Mouse (Mus musculus): ENCODE data around the gene Ino80d. TPM values are rescaled to one million over a fixed set of nuclear protein-coding genes. Genes with fewer than 3 reads are reported as not detected.

Ino80d gene
- polyA plus RNA-seq, 1 experiment from 2014 or later = 12.2 TPM

DNA sequence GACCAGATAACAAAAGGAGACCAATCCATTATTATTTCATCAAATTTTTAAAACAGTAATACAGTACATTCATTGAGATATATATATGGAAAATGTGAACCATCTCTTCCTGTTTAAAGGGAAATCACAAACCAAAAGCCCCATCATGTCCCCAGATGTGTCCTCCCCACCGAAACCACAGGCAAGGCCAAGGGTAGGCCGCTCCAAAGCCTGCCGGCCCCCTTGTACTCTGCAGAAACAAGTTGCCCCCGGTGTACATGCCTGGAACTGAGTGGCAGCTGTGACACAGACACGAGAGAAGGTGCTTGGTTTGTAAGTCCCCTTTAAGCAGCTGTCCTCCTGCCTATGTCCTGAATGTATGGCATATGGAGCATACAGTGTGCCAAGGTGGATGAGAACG, 66.5 kb downstream of the Ino80d start:
- Histone ChIP-seq H3K27me3 (no peaks in the 10 kb centered on the region), H3K9me3 (no peaks in the 10 kb centered on the region), H3K4me3 (replicated peaks) (no peak overlapping the region), H3K4me2 (replicated peaks) (no peak overlapping the region), H3K36me3 (peaks cover 6% of the 10 kb centered on the region; the same call in 1 of the 2 replicates), H3K4me1 (replicated peaks) (no peaks in the 10 kb centered on the region), H3K9ac (replicated peaks) (no peak overlapping the region), H3K27ac (no peak overlapping the region)
- no peak for ATAC-seq
- 83% methylated on average over 6 of the region's 6 CpGs for WGBS

DNA sequence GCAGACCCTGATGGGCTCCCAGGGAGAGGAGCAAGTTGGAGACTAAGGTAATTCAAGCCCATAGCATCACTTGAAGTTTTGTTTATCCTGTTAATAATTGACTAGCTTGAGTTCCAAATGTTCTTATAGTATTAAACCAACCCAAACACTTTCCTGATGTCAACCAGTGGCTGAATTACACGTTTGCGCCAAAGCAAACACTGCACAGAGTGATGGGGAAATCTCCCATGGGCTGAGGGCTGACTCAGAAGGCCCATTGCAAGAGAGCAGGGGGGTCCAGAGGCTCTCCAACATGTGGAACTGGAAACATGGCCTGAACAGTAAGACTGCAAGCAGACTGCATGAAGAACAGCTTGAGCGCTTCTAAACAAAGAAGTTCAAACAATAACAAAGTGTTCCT, 81.5 kb downstream of the Ino80d start:
- Histone ChIP-seq H3K4me1 (replicated peaks) (no peaks in the 10 kb centered on the region), H3K9me3 (no peaks in the 10 kb centered on the region), H3K27me3 (no peaks in the 10 kb centered on the region), H3K36me3 (no peaks in the 10 kb centered on the region), H3K4me2 (replicated peaks) (no peak overlapping the region), H3K9ac (replicated peaks) (no peak overlapping the region), H3K4me3 (replicated peaks) (no peak overlapping the region), H3K27ac (no peak overlapping the region)
- 90% methylated on average over 3 of the region's 3 CpGs for WGBS
- no peak for ATAC-seq

DNA sequence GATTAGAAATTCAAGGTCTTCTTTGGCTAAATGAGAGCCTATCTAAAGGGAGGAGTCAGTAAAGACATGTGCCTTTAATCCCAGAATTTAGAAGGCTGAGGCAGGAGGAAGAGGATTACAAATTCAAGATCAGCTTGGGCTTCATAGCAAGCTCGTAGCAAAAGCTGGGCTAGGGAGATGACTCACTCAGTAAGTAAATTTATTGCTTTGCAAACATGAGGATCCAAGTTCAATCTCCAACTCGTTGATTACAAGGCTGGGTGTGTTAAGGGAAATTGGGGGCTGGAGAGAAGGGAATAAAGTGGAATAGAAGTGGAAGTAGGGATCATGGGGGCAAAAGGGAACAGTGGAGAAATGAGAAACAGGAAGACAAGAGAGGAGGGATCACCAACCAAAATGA, 94.6 kb downstream of the Ino80d start:
- Histone ChIP-seq H3K9ac (replicated peaks) (no peak overlapping the region), H3K9me3 (no peaks in the 10 kb centered on the region), H3K27me3 (no peaks in the 10 kb centered on the region), H3K4me1 (replicated peaks) (no peaks in the 10 kb centered on the region), H3K4me3 (replicated peaks) (no peak overlapping the region), H3K4me2 (replicated peaks) (no peak overlapping the region), H3K36me3 (no peaks in the 10 kb centered on the region), H3K27ac (no peak overlapping the region)
- no peak for ATAC-seq
- WGBS = 70% methylated on average over 2 of the region's 2 CpGs

DNA sequence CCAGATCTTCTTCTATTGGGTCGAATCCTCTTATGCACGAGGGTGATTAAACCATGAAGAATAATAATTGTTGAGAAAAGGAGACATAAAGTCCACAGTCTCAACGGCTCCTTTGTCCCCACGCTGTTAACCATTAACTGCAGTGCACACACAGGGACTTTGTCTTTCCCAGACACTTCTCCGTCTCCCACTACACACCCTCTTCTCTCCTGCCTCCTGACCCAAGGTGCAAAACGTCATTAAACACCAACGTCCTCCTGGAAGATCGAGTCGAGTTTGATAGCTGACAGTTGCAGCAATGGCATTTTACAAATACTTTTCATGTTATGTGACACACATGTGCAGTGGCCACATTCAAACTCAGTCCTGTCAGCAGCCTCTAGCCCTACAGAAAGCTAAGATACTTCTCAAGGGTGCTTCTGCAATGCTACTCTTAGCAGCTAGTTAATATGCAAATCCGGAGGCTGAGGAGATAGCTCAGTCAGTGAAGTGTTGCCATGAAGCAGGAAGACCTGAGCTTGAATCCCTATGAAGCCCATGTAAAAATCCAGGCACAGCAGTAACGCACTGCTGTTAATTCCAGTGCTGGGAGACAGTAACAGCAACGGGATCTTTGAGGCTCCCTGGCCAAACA, 109.3 kb downstream of the Ino80d start:
- no peak overlapping the region for H3K4me2 ChIP-seq (replicated peaks)
- no peak overlapping the region for H3K9ac ChIP-seq (replicated peaks)
- no peak overlapping the region for H3K27ac ChIP-seq
- no peak for ATAC-seq
- no peaks in the 10 kb centered on the region for H3K36me3 ChIP-seq
- H3K4me1 ChIP-seq (replicated peaks) = no peaks in the 10 kb centered on the region
- H3K4me3 ChIP-seq (replicated peaks) = no peak overlapping the region
- H3K27me3 ChIP-seq = no peaks in the 10 kb centered on the region
- WGBS = 55% methylated on average over 12 of the region's 12 CpGs
- H3K9me3 ChIP-seq = no peaks in the 10 kb centered on the region

DNA sequence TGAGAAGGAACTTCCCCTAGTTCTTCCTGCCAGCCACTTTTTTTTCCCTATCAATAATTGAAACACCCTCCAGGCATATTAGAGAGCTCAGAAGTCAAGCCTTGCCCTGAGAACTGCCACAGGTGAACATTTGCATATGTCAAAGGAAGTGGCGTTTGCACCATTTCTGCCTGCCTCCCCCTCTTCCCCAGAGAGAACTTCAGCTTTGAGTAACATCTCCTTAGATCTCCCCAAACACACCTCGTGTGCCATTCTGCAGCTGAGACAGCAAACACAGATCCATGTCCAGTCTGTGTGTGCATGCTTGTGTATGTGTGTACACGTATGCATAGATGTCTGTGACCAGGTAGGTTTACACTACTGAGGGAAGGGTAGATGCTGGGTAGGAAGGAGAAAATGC, 112.6 kb downstream of the Ino80d start:
- 65% methylated on average over 3 of the region's 3 CpGs for WGBS
- ATAC-seq = no peak
- H3K27me3 ChIP-seq = no peaks in the 10 kb centered on the region

DNA sequence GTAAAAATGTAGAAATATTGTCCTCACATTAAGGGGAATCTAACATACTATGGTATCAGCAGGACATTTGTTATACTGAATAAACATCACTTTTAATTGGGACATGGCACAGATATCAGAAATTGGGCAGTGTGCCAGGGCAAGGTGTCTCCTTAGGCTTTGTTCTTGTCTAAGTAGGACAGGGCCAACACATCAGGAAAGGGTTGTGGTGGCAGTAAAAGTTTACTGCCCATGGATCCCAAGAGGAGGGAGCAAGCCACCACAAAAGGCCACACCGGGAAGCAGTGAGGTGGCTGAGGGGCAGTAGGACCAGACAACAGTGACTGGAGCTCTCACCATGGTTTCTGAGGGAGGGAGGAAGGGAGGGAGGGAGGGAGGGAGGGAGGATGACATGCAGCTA, 121.1 kb downstream of the Ino80d start:
- Histone ChIP-seq H3K27ac (no peak overlapping the region), H3K4me3 (replicated peaks) (no peak overlapping the region), H3K9me3 (no peaks in the 10 kb centered on the region), H3K27me3 (no peaks in the 10 kb centered on the region), H3K36me3 (no peaks in the 10 kb centered on the region), H3K4me2 (replicated peaks) (no peak overlapping the region), H3K4me1 (replicated peaks) (no peaks in the 10 kb centered on the region), H3K9ac (replicated peaks) (no peak overlapping the region)
- no peak for ATAC-seq
- 57% methylated on average over 1 of the region's 1 CpGs for WGBS

More for the DNA sequence above, 112.6 kb downstream of the Ino80d start:
- no peak overlapping the region for H3K9ac ChIP-seq (replicated peaks)
- H3K4me2 ChIP-seq (replicated peaks) = no peak overlapping the region
- no peaks in the 10 kb centered on the region for H3K36me3 ChIP-seq
- H3K4me3 ChIP-seq (replicated peaks) = no peak overlapping the region
- no peaks in the 10 kb centered on the region for H3K9me3 ChIP-seq
- H3K27ac ChIP-seq = no peak overlapping the region
- H3K4me1 ChIP-seq (replicated peaks) = no peaks in the 10 kb centered on the region

DNA sequence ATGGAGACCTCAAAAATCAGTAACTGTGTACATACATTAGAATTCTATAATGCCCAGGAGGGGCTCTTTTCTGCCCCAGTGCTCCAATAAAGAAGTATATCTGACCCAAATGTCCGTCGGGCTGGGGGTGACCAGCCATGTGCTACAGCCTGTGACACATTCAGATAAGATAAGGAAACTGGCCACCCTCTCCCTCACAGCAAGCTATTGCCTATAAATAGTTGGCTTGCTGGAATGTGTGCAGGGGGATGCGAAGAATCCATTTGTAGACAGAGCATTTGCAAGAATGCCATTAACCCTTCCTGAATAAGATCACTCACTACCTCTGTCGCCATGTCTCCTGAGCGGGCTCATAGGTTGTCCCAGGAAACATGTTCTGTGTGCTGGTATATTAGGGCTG, 121.8 kb downstream of the Ino80d start:
- no peak for ATAC-seq
- Histone ChIP-seq H3K27ac (no peak overlapping the region), H3K4me1 (replicated peaks) (no peaks in the 10 kb centered on the region), H3K27me3 (no peaks in the 10 kb centered on the region), H3K9ac (replicated peaks) (no peak overlapping the region), H3K36me3 (no peaks in the 10 kb centered on the region), H3K4me3 (replicated peaks) (no peak overlapping the region), H3K9me3 (no peaks in the 10 kb centered on the region), H3K4me2 (replicated peaks) (no peak overlapping the region)
- 82% methylated on average over 5 of the region's 5 CpGs for WGBS

DNA sequence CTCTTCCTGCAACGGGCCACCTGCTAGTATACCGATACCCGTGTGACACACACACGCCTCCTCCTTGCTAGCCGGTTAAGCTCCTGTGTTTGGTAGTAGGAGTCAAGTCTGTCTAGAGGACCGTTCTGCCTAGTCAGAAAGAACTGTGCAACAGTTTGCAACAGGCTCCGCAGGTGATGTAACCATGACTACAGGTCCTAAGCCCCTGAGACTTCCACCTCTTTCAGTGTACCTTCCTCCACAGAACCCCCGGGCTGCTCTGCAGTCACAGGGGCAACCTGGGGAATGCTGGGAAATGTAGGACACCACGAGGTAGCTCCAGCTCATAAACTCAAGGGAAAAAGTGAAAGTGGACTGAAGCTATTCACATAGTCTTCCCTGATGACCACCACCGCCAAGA, 123.4 kb downstream of the Ino80d start:
- Histone ChIP-seq H3K4me2 (replicated peaks) (no peak overlapping the region), H3K4me1 (replicated peaks) (no peaks in the 10 kb centered on the region), H3K36me3 (no peaks in the 10 kb centered on the region), H3K27me3 (no peaks in the 10 kb centered on the region), H3K9me3 (no peaks in the 10 kb centered on the region), H3K27ac (no peak overlapping the region), H3K9ac (replicated peaks) (no peak overlapping the region), H3K4me3 (replicated peaks) (no peak overlapping the region)
- no peak for ATAC-seq
- WGBS = 84% methylated on average over 10 of the region's 10 CpGs

DNA sequence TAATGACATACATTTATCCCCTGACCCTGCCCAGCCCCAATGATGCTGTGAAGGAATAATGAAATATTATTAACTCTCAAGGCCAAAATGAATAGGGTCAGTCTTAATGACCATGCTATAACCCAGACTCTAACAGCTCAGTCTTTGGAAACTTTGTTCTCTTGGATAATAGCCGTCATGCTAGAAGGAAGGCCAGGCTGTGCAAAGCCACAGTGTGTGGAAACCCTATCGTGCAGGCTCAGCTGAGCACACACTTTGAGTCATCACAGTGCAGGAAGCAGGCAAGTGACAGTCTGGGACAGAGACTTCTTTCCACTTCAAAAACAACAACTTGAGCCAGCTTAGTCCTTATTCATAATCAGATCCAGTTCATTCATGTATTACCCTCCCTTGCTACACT, 126.9 kb downstream of the Ino80d start:
- H3K36me3 ChIP-seq = no peaks in the 10 kb centered on the region
- H3K4me2 ChIP-seq (replicated peaks) = no peak overlapping the region
- peaks cover 3% of the 10 kb centered on the region; the same call in 1 of the 2 replicates for H3K27me3 ChIP-seq
- H3K4me1 ChIP-seq (replicated peaks) = 0 out of 2 replicates have a peak, but pooled peaks cover 7% of the 10 kb centered on the region
- no peak overlapping the region for H3K4me3 ChIP-seq (replicated peaks)
- H3K9me3 ChIP-seq = no peaks in the 10 kb centered on the region
- ATAC-seq = no peak
- 68% methylated on average over 2 of the region's 2 CpGs for WGBS
- H3K27ac ChIP-seq = no peak overlapping the region
- H3K9ac ChIP-seq (replicated peaks) = no peak overlapping the region

DNA sequence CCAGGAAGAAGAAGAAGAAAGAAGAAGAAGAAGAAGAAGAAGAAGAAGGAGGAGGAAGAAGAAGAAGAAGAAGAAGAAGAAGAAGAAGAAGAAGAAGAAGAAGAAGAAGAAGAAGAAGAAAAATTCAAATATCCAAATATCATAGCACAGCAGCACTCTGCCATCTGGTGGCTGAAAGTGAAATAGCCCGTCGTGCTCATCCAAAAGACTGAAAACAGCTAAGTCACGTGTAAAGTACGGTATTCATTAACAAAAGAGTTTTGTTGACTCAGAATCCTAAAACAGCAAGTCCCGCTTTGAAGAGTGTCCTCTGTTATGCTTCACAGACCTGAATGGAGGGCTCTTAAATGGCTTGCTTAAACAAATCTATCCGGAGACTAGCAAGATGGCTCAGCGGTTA, 128.2 kb downstream of the Ino80d start:
- Histone ChIP-seq H3K36me3 (no peaks in the 10 kb centered on the region), H3K4me1 (replicated peaks) (0 out of 2 replicates have a peak, but pooled peaks cover 7% of the 10 kb centered on the region), H3K9ac (replicated peaks) (no peak overlapping the region), H3K27me3 (peaks cover 7% of the 10 kb centered on the region; the same call in 1 of the 2 replicates), H3K27ac (no peak overlapping the region), H3K4me3 (replicated peaks) (no peak overlapping the region), H3K4me2 (replicated peaks) (0 out of 2 replicates have a peak overlapping the region, but pooled peaks have one; percentile 7), H3K9me3 (no peaks in the 10 kb centered on the region)
- no peak for ATAC-seq
- WGBS = 14% methylated on average over 7 of the region's 7 CpGs

DNA sequence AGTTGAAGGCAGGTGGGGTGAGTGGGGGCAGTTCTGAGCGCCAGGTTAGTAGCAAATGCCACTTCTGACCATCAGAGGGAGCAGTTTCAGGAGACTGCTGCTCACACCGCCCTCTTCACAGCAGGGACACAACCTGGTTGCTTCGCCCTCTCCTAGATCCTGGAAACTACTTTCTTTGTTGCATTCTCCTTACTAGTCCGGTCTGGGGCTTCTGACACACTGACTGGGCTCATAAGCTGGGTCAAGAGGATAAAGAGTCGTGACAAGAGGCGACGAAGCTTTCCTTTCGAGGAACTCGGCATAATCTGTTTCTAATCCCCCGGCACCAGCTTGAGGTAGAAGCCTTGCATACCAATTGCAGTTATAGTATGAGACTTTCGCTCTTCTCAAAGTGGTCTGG, 129.9 kb downstream of the Ino80d start:
- no peak overlapping the region for H3K27ac ChIP-seq
- peaks cover 7% of the 10 kb centered on the region; the same call in 1 of the 2 replicates for H3K27me3 ChIP-seq
- no peaks in the 10 kb centered on the region for H3K9me3 ChIP-seq
- H3K36me3 ChIP-seq = no peaks in the 10 kb centered on the region
- peak overlapping the region; percentile 27 for H3K4me3 ChIP-seq (replicated peaks)
- ATAC-seq = no peak
- WGBS = 10% methylated on average over 11 of the region's 11 CpGs
- peak overlapping the region; percentile 48 for H3K4me2 ChIP-seq (replicated peaks)
- H3K9ac ChIP-seq (replicated peaks) = 0 out of 2 replicates have a peak overlapping the region, but pooled peaks have one; percentile 23
- 0 out of 2 replicates have a peak, but pooled peaks cover 7% of the 10 kb centered on the region for H3K4me1 ChIP-seq (replicated peaks)

DNA sequence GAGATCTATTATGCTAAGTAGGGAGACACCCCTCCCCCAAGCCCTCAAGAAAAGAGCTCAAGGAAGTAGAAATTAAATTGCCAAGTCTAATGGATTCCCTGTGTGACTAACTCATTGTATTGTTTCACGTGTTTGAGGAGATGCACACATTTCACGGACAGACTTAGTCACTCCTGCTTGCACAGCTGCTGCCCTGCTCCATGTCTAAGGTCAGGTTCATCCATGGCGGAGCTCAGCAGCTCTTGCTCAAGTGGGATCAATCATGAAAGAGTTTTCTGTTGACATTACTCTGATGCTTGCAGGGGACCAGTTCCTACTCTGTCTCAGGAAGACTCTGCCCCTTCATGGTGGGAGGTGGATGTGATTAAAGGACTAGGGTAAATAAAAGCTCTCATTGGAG, 137.7 kb downstream of the Ino80d start:
- H3K27ac ChIP-seq = no peak overlapping the region
- 54% methylated on average over 3 of the region's 3 CpGs for WGBS
- no peak overlapping the region for H3K4me3 ChIP-seq (replicated peaks)
- H3K4me1 ChIP-seq (replicated peaks) = no peaks in the 10 kb centered on the region
- H3K9ac ChIP-seq (replicated peaks) = no peak overlapping the region
- no peaks in the 10 kb centered on the region for H3K9me3 ChIP-seq
- ATAC-seq = no peak
- H3K27me3 ChIP-seq = 0 out of 2 replicates have a peak, but pooled peaks cover 2% of the 10 kb centered on the region
- no peak overlapping the region for H3K4me2 ChIP-seq (replicated peaks)
- no peaks in the 10 kb centered on the region for H3K36me3 ChIP-seq

DNA sequence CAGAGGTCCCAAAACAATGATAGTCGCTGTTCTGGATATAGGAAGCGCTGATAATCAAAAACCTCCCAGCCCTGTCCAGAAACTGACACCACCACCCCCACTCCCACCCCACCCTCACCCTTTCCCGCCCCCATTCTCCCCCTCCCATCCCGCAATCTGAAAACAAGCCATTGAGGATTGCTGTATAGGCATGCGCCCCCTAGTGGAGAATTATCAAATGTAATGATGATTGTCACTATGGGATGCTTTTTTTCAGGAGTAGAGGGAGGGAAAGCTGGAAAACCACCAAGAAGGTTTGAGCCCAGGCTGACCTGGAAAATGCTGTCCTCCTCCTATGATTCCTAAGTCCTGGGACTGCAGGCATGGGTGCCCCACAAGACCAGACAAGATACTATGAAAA, 147.6 kb downstream of the Ino80d start:
- no peak overlapping the region for H3K9ac ChIP-seq (replicated peaks)
- no peak overlapping the region for H3K27ac ChIP-seq
- no peak overlapping the region for H3K4me3 ChIP-seq (replicated peaks)
- peaks cover 12% of the 10 kb centered on the region; the same call in 1 of the 2 replicates for H3K4me1 ChIP-seq (replicated peaks)
- 22% methylated on average over 5 of the region's 5 CpGs for WGBS
- H3K4me2 ChIP-seq (replicated peaks) = no peak overlapping the region
- peaks cover 8% of the 10 kb centered on the region; the same call in 1 of the 2 replicates for H3K27me3 ChIP-seq
- no peaks in the 10 kb centered on the region for H3K36me3 ChIP-seq
- ATAC-seq = no peak
- H3K9me3 ChIP-seq = no peaks in the 10 kb centered on the region
